Mouse (Mus musculus): ENCODE measurements around the gene Tspear.
"Not testable (repeated sequence)": the region's sequence is repeated elsewhere in the genome, so short reads cannot be mapped to it uniquely, and the experiment has no call there.

The Tspear gene

DNA sequence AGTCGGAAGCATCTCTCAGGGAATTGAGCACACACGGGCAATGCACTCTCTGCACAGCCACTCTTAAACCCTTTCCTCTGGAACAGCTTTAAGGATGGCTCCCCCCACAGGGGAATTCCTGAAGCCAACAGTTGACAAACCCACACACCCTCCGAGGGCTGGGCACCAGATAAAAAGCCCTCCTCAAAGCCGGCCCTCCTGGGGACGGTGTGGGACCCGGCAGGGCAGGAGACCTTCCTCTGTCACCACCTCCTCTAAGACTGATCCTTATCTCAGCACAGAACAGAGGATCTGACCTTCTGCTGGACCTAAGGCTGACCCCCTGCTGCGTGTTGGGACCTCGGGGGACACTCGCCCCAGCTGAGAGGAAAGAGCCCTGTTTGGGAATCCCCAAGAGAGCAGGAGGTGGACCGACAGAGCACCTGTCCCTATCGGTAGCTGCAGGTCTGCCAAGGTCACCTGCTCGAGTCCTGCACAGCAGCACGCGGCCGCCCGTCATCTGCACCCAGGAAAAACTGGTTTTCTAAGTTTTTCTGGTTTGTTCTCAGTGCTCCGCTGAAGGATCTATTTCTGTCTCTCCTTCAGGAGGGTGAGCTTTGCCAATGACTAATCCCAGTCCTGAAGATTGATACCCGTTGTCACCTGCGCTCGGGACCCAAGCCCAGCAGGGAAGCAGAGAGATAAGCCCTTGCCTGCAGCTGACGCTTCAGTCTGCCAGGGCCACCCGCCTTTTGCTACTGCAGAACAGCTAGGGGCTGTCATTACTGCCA is at the start of gene Tspear:
Tspear (plus strand) TSS at position 675 of the 770 bp plus-strand sequence.
- DNase-seq (ENCODE audit: low spot score) = no peak

- no peak for DNase-seq (ENCODE audit: low spot score)
These were observed 47.4 kb upstream of the Tspear start for GRCm38 (mm10) chr10:77638956-77639355.

DNA sequence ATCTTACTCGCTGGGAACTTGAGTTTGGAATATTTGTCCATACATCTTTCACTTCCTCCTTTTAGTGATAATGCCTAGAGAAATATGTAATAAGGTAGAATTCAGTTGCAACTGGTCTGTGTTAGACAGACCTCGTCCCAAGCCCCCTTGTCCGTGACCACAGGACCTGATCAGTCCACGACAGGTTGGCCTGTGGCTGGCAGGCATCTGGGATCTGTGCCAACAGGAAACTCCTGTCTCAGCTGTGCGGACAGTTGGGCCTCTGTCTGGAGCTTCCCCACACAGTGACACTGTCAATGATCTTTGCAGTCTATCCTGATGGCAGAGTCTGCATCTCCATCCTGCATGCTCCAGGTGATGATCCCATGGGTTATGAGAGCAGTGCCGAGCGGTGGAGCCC is 43.2 kb upstream of the Tspear start:
- DNase-seq (ENCODE audit: low spot score) = no peak

GRCm38 (mm10) chr10:77645571-77645970 is 40.8 kb upstream of the Tspear start:
- no peak for DNase-seq (ENCODE audit: low spot score)

DNA sequence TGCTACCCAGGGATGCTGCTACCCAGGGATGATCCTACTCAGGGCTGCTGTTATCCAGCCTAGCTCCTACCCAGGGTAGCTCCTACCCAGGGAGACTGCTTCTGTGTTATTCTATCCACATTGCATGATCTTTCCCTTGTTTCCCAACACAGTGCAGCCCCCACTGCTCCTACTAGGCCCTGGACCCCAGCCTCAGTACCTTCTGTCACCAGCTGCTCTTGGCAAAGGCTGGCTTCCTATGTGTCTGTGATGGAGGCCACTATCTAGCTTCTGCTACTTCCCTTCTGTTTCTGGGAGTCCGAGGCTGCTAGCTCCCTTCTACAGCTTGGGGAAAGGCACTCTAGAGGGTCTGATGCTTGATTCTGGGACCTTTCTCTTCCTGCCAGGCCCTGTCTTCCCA is 38.9 kb upstream of the Tspear start:
- no peak for DNase-seq (ENCODE audit: low spot score)

DNA sequence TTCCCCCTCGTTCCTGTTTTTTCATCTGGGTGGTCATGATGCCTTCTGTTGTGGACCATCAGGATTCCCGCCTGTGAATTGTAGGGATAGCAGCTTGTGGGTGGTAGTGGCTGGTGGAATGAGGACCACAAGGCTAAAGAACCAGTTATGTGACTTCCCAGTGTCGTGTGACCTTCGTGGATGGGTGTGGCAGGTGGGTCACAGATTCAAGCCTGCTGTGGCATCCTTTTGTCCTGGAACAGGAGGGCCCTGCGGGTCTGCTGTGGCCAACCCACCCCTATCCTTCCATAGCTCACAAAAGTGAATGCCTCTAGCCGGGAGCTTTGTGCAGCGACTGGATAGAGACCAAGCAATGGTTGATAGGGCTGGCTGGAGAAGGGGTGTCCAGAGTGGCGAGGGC is 38.5 kb upstream of the Tspear start:
- no peak for DNase-seq (ENCODE audit: low spot score)

GRCm38 (mm10) chr10:77652046-77652445 is 34.3 kb upstream of the Tspear start:
- no peak for DNase-seq (ENCODE audit: low spot score)

DNA sequence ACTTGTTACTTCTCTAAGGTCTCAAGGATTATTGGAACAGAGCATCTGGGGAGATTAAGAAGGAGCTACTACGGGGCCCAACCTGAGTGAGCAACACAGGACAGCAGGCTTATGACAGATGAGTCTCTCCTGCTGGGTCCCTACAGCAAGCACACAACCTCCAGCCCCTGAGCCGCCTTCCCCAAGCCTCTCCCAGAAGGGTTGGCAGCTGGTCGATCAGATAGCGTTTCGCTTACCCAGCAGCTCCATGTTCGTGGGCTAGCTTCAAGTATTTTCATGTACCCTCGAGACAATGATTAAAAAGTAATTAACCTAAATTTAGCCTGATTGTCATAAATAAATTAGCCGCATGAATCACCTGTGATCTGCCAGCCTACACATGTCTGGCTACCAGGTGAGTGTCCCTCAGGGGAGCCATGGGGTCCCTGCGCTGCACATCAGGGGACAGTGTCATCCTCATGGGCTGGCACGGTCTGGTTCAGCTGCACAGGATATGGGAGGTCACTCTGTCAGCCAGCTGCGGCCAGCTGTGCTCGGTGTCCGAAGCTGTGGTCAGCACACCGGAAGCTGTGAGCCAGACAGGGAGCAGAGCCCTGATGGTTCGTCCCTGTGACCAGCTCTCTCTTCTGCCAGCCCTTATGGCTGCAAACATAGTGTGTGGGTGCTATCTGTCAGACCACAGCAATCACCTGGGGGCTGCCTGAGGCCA is 27.9 kb upstream of the Tspear start:
- no peak for DNase-seq (ENCODE audit: low spot score)

GRCm38 (mm10) chr10:77663949-77664665 is 22.3 kb upstream of the Tspear start:
- no peak for DNase-seq (ENCODE audit: low spot score)

DNA sequence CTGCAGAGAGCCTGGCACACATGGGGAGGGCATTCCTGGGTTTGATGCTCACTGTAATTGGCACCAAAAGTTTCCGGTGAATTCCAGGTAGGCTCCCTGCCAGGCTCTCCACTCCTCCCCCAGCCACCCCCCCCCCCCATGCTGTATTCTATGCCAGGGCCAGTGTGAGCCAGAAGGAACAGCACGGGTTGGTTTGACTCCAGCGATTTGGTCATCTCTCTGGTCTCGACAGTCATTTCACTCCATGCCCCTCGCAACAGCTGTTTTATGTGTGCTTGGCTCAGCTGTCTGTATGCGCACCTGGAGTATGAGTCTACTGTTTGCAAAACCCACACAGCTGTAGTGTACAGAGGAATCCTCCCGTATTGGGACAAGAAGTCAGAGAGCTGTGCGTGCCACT is 20.0 kb upstream of the Tspear start:
- DNase-seq (ENCODE audit: low spot score) = no peak

DNA sequence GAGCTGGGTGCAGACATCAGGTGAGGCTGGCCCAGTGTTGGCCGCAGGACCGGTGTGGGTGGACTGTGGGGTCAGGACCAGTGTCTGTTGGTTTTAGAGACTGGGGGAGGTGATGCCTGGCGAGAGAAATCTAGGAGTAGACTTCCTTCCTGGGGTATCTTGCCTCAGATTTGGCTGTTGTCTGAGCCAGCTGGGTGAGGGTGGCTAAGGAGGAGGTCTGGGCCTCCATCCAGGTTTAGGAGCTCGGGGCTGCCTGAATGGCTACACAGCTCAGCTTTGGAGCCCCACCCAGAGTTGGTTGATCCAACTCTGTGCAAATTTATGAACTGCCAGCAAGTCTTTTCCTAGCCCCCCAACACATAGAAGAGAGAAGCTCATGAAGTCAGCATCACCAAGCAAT is 19.0 kb upstream of the Tspear start:
- DNase-seq (ENCODE audit: low spot score) = no peak

GRCm38 (mm10) chr10:77670710-77671109 is 15.7 kb upstream of the Tspear start:
- no peak for DNase-seq (ENCODE audit: low spot score)

GRCm38 (mm10) chr10:77671519-77671918 is 14.8 kb upstream of the Tspear start:
- no peak for DNase-seq (ENCODE audit: low spot score)

GRCm38 (mm10) chr10:77673765-77674164 is 12.6 kb upstream of the Tspear start:
- DNase-seq (ENCODE audit: low spot score) = no peak

DNA sequence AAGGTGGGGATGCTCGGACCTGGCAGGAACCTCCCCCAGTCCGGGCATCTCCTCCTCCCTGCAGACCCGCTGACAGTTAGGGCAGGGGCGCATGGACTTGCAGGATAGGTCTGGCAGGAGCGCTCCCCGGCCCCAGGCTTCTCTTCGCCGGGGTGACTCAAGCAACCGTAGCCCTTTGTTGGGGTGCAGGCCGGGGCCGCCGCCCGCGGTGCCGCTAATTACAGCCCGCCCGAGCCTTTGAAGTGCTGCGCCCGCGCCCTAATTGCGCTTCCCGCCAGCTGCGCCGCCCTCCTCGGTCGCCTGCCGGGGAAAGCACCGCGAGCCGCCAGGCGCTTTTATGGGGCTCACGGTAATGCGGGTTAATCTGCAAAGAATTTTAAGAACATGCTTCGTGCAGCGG is 8.8 kb upstream of the Tspear start:
- DNase-seq (ENCODE audit: low spot score) = no peak

DNA sequence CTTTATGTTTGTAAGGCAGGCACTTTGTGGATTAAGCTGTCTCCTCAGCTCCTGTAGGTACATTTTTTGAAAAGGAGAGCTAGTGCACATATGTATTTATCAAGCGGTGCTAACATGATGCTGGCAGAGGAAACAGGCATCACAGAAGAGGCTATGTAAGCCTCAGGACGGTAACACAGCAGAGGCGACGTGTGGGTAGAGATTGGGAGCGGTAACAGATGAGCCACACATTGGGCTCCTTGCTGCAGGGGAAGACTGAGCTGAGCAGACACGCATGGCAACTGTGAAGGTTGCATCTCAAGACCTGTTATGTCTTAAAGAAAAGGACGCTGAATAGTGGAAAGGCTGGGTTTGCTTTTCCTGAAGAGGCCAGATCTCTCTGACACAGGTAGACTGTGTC is 3.4 kb upstream of the Tspear start:
- no peak for DNase-seq (ENCODE audit: low spot score)

DNA sequence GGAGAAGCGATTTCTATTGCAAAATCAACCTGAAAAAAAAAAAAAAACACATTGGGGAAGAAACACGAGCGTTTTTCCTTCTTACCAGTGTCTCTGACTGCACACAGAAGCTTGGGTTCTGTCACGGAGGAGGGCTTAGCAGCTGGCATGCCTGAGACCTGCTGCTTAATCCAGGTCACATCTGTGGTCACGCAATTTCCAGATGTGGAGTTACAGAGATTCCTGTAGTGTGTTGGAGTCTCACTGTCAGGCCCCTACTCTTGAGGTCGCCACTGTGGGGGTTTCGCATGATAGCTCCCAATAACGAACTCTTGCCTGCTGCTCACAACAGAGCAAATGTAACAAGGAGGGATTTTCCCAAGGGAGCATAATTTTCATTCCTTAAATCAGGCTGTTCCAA is 2.2 kb upstream of the Tspear start:
- no peak for DNase-seq (ENCODE audit: low spot score)

DNA sequence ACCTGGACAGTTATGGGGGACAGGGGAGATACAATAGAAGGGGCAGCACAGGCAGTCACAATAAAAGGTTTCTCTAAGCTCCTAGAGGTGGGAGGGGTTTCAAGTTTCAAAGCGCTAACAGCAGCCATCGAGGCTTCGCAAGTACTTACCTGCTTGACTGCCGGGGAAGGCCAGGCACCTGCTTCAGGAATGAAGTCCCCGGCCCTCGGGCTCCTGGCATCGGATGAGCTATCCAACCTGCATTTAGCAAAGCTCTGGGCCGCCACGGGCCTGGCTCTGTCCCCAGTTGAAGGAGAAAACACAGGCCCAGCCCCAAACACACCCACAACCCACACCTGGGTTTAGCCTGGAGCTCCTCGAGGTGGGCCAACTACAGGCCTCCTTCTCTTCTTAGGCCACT is 652 bp downstream of the Tspear start:
- no peak for DNase-seq (ENCODE audit: low spot score)

- DNase-seq (ENCODE audit: low spot score) = not testable (repeated sequence)
These were observed 4.0 kb downstream of the Tspear start, which contains the start of gene Gm19402 for GRCm38 (mm10) chr10:77690356-77690807. Gm19402 (minus strand) TSS chr10:77690757.

DNA sequence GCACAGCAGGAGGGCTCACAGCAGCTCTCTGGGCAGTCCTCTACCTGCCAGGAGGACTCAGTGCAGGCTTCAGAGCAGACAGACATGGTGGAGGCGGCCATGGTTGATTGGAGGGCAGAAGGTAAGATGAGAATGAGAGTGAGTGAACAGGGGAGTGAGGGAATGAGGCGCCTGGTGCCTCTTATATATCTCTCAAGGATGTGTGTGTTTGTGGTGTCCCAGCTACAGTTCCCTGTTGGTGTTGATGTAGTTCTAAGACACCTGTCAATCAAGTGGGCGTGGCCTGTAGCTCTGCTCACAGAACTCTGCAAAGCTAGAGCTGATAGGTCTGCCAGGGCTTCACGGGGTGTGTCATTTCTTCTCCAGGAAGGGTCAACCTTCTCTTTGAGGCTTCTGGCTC is 10.8 kb downstream of the Tspear start, which contains the start of gene Gm9508:
Gm9508 (minus strand) TSS at position 101 of the 400 bp plus-strand sequence.
- DNase-seq (ENCODE audit: low spot score) = no peak

- DNase-seq (ENCODE audit: low spot score) = no peak
These were observed 20.0 kb downstream of the Tspear start, which contains the start of gene Gm10272 for GRCm38 (mm10) chr10:77706326-77706725. Gm10272 (plus strand) TSS chr10:77706626.

DNA sequence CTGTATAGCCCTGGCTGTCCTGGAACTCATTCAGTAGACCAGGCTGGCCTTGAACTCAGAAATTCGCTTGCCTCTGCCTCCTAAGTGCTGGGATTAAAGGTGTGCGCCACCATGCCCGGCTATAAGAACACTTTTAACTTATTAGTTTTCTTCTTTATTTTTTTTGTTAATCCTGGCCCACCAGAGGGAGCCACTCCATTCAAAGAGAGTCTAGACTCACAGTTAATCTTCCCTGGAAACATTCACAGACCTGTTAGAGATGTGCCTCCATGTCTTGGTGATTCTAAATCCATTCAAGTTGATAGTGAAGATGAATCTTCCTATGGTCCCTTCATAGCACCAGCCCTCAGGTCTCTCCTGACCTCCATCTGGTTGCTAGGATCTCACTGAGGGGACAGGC is 23.5 kb downstream of the Tspear start:
- DNase-seq (ENCODE audit: low spot score) = no peak

- not testable (repeated sequence) for DNase-seq (ENCODE audit: low spot score)
These were observed 24.8 kb downstream of the Tspear start, which contains the start of gene Gm10024 for GRCm38 (mm10) chr10:77711157-77711556. Gm10024 (plus strand) TSS chr10:77711457.
